Mouse (Mus musculus) megakaryocyte, embryonic 14.5 days (primary cell): ENCODE data around the gene Lbx2.

Experiments
- FLI1 ChIP-seq: IDR thresholded peaks from 2 replicates; pipeline ENCODE4 v1.6.1; 2012; ENCODE audit warnings: low read length, inconsistent platforms, mixed read lengths
- GATA1 ChIP-seq: IDR thresholded peaks from 3 replicates; pipeline ENCODE4 v1.6.1; 2012; ENCODE audit warnings: mixed read lengths, low read length, inconsistent platforms, borderline replicate concordance

- TF ChIP-seq GATA1 (no peak), FLI1 (no peak)
Observed at GRCm38 (mm10) chr6:83087926-83088260, 1.7 kb downstream of the Lbx2 start.
